Mouse (Mus musculus) adrenal gland, postnatal 36 days (tissue): ENCODE data around the gene Dvl1. TPM values are rescaled to one million over a fixed set of nuclear protein-coding genes. Genes with fewer than 3 reads are reported as not detected.

Experiments used
- DNase-seq, 2 experiments: peaks; one replicate each; pipeline ENCODE4 v3.0.0; 2021; ENCODE audit warnings: mixed read lengths in 1 of 2
- total RNA-seq, 2 experiments: library from RNA; stranded (reverse); gene quantifications; 2 replicates each; pipeline ENCODE4 v1.2.3; 2021

Gene Dvl1
- total RNA-seq, 2 experiments from 2014 or later: 61.2 to 61.7 TPM

DNA sequence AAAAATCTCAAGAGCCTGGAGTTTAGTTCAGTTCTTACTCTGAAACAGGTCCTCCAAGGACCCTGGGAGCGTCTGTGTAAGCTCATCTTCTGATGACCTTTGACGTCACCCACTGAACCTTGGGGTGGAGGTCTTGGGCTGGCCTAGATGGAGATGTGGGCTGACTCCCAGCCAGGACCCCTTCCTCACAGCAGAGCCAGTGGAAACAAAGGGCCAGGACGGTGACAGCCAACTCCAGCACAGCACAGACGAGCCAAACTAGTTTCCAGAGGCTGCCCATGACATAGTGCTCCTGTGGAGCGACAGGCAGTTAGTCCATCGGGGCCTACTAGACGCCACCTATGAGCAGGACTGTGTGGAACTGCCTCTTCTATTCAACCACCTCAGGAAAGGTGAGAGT, 61.1 kb downstream of the Dvl1 start:
- DNase-seq: no peak

DNA sequence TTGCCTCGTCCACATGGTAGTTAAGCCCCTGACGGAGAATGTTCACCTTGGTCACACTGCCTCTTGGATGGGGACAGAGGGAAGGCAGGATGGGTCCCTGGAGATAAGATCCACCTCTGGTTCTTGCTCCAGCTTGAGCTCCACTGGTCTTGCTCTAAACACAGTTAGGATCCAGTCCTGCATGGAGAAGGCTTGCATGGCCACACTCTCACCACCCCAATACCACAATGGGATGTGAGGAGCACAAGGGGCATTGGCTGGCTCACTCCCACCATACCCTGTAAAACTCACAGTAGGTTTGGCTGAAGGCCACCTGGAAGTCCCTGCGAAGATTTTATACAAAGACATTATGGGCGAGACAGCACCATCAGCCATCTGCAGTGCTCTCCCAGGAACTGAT, 61.5 kb downstream of the Dvl1 start:
- DNase-seq: no peak

Other genes with a start within 250 kb of the Dvl1 start
- gene Slc35e2, start 246.0 kb upstream of the Dvl1 start, total RNA-seq: 10 to 100 TPM; 34.0 to 43.3 TPM
- gene Cdk11b, start 222.5 kb upstream of the Dvl1 start, total RNA-seq: 10 to 100 TPM; 42.5 to 52.6 TPM
- not detected for gene Gm10563, start 202.0 kb upstream of the Dvl1 start, total RNA-seq
- 1 to 10 TPM; 5.5 to 8.9 TPM for gene Mmp23, start 194.0 kb upstream of the Dvl1 start, total RNA-seq
- gene Mib2, start 178.2 kb upstream of the Dvl1 start, total RNA-seq: 10 to 100 TPM; 43.6 to 48.9 TPM
- 10 to 100 TPM; 31.3 to 59.8 TPM for gene Fndc10, start 153.1 kb upstream of the Dvl1 start, total RNA-seq
- 100 to 1,000 TPM in 1 of 2 experiments, 10 to 100 TPM in 1; 98.1 to 123 TPM for gene Ssu72, start 142.6 kb upstream of the Dvl1 start, total RNA-seq
- under 1 TPM; 0.70 to 0.72 TPM for gene Tmem240, start 112.6 kb upstream of the Dvl1 start, total RNA-seq
- gene Atad3a, start 86.3 kb upstream of the Dvl1 start, total RNA-seq: 10 to 100 TPM; 83.2 to 94.1 TPM
- gene Vwa1, start 72.7 kb upstream of the Dvl1 start, total RNA-seq: 1 to 10 TPM; 3.4 to 6.0 TPM
- under 1 TPM; 0.30 to 0.56 TPM for gene Tmem88b, start 61.5 kb upstream of the Dvl1 start, total RNA-seq
- gene Ankrd65, start 57.0 kb upstream of the Dvl1 start, total RNA-seq: not detected
- gene Mrpl20, start 44.5 kb upstream of the Dvl1 start, total RNA-seq: 100 to 1,000 TPM; 133 to 141 TPM
- gene Ccnl2, start 34.9 kb upstream of the Dvl1 start, total RNA-seq: 100 to 1,000 TPM in 1 of 2 experiments, 10 to 100 TPM in 1; 86.3 to 122 TPM
- 100 to 1,000 TPM; 140 to 170 TPM for gene Aurkaip1, start 16.1 kb upstream of the Dvl1 start, total RNA-seq
- gene Mxra8, start 7.7 kb upstream of the Dvl1 start, total RNA-seq: 10 to 100 TPM; 40.2 to 47.0 TPM
- under 1 TPM; 0.23 TPM for gene Tas1r3, start 16.0 kb downstream of the Dvl1 start, total RNA-seq
- 10 to 100 TPM in 1 of 2 experiments, 1 to 10 TPM in 1; 9.7 to 21.8 TPM for gene Cptp, start 22.0 kb downstream of the Dvl1 start, total RNA-seq
- 10 to 100 TPM; 30.1 to 34.7 TPM for gene Ints11, start 22.1 kb downstream of the Dvl1 start, total RNA-seq
- 10 to 100 TPM; 25.1 to 28.1 TPM for gene Pusl1, start 44.4 kb downstream of the Dvl1 start, total RNA-seq
- gene Acap3, start 44.4 kb downstream of the Dvl1 start, total RNA-seq: 10 to 100 TPM; 20.1 to 20.7 TPM
- 10 to 100 TPM; 70.9 to 81.5 TPM for gene Ube2j2, start 96.4 kb downstream of the Dvl1 start, total RNA-seq
- 10 to 100 TPM; 43.5 to 89.3 TPM for gene C1qtnf12, start 114.9 kb downstream of the Dvl1 start, total RNA-seq
- gene B3galt6, start 145.2 kb downstream of the Dvl1 start, total RNA-seq: 1 to 10 TPM; 7.6 to 8.0 TPM
- gene Sdf4, start 145.5 kb downstream of the Dvl1 start, total RNA-seq: 100 to 1,000 TPM; 266 to 276 TPM
- under 1 TPM; 0.43 to 0.89 TPM for gene Tnfrsf4, start 166.4 kb downstream of the Dvl1 start, total RNA-seq
- under 1 TPM in 1 of 2 experiments, not detected in 1; 0.40 TPM for gene Tnfrsf18, start 178.8 kb downstream of the Dvl1 start, total RNA-seq
- gene Ttll10, start 212.0 kb downstream of the Dvl1 start, total RNA-seq: under 1 TPM in 1 of 2 experiments, not detected in 1; 0.16 TPM